Mouse (Mus musculus) cortical plate, adult 2 months (tissue): ENCODE data around the gene Prkrip1.

ENCODE experiments used
- CTCF ChIP-seq: fragments of 200-500 bp; IDR thresholded peaks from 2 replicates; pipeline ENCODE4 v1.5.1; 2011; ENCODE audit warnings: mild to moderate bottlenecking, control low read depth, low read length; ENCODE audit not compliant: insufficient read depth; ENCODE audit errors: extremely low read depth
- POLR2A ChIP-seq: fragments of 200-500 bp; IDR thresholded peaks from 2 replicates; pipeline ENCODE4 v1.6.1; 2011; ENCODE audit warnings: mild to moderate bottlenecking, low read length, control low read depth; ENCODE audit not compliant: insufficient read depth; ENCODE audit errors: extremely low read depth

DNA sequence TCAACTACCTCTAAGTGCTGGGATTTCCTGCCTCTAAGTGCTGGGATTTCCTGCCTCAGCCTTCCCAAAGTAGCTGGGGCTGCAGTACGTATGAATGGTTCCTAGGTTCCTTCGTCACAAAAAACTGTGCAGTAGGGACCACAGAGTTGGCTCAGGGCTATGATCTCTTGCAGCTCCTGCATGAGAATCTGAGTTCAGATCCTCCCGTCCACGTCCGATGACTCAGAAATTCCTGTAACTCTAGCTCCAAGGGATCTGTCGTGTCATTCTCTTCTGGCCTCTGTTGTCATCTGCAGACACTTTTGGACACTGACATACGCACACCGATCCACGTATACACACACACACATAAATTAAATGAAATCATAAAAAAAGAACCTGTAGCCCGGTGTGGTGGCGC lies 14.0 kb upstream of the Prkrip1 start:
- TF ChIP-seq POLR2A (no peak), CTCF (no peak)
